Mouse (Mus musculus): ENCODE results near the gene Gm42791. TPM values are rescaled to one million over a fixed set of nuclear protein-coding genes. Genes with fewer than 3 reads are reported as not detected.

The Gm42791 gene
- polyA plus RNA-seq, 1 experiment: 0.36 TPM

DNA sequence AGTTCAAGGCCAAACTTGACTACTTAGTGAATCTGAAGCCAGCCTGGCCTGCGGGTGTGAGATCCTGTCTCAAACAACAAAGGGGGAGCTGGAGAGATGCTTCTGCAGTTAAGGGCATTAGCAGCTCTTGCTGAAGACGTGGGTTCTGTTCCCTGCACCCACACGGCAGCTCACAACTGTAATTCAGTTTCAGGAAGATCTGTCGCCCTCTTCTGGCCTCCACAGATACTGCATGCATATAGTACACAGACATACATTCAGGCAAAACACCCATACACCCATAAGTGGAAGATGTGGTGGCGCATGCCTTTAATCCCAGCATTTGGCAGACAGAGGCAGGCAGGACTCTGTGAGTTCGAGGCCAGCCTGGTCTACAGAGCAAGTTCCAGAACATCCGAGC lies 5.5 kb downstream of the Gm42791 start:
- H3K9me3 ChIP-seq (ENCODE audit: control insufficient read depth, low read length): peaks cover 30% of the 10 kb centered on the region
- H3K36me3 ChIP-seq (ENCODE audit: control insufficient read depth): no peaks in the 10 kb centered on the region; the same call in 1 of the 2 replicates
- no peaks in the 10 kb centered on the region; the same call in 1 of the 2 replicates for H3K27me3 ChIP-seq (ENCODE audit: control insufficient read depth)
- no peak overlapping the region for H3K4me3 ChIP-seq (replicated peaks)
- TF ChIP-seq TAL1 (IDR thresholded peaks at IDR 0.05; ENCODE audit: low read length) (no peak), GATA1 (IDR thresholded peaks at IDR 0.05; ENCODE audit: low read length) (no peak)
- peaks cover 12% of the 10 kb centered on the region for H3K4me1 ChIP-seq (ENCODE audit: control insufficient read depth)

- no peaks in the 10 kb centered on the region; the same call in 1 of the 2 replicates for H3K27me3 ChIP-seq (ENCODE audit: control insufficient read depth)
- H3K4me3 ChIP-seq (replicated peaks): no peak overlapping the region
- no peaks in the 10 kb centered on the region; the same call in 1 of the 2 replicates for H3K36me3 ChIP-seq (ENCODE audit: control insufficient read depth)
- peaks cover 12% of the 10 kb centered on the region for H3K4me1 ChIP-seq (ENCODE audit: control insufficient read depth)
- TF ChIP-seq TAL1 (IDR thresholded peaks at IDR 0.05; ENCODE audit: low read length) (no peak), GATA1 (IDR thresholded peaks at IDR 0.05; ENCODE audit: low read length) (no peak)
- peaks cover 32% of the 10 kb centered on the region for H3K9me3 ChIP-seq (ENCODE audit: control insufficient read depth, low read length)
Measured at GRCm38 (mm10) chr5:148984961-148985360, 10.0 kb downstream of the Gm42791 start.

DNA sequence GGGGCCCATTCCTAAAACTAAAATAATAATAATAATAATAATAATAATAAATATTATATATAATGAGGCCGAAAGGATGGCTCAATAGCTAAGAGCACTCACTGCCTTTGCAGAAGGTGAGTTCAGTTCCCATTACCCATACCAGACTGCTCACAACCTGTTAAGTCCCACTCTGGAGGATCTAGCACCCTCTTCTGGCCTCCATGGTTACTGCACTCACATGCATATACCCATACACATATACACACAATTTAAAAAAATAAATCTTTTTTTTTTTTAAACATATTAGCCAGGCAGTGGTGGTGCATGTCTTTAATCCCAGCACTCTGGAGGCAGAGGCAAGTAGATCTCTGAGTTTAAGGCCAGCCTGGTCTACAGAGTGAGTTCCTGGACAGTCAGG lies 11.3 kb downstream of the Gm42791 start:
- TF ChIP-seq GATA1 (IDR thresholded peaks at IDR 0.05; ENCODE audit: low read length) (no peak), TAL1 (IDR thresholded peaks at IDR 0.05; ENCODE audit: low read length) (no peak)
- no peak overlapping the region for H3K4me3 ChIP-seq (replicated peaks)
- H3K9me3 ChIP-seq (ENCODE audit: control insufficient read depth, low read length): peaks cover 27% of the 10 kb centered on the region

DNA sequence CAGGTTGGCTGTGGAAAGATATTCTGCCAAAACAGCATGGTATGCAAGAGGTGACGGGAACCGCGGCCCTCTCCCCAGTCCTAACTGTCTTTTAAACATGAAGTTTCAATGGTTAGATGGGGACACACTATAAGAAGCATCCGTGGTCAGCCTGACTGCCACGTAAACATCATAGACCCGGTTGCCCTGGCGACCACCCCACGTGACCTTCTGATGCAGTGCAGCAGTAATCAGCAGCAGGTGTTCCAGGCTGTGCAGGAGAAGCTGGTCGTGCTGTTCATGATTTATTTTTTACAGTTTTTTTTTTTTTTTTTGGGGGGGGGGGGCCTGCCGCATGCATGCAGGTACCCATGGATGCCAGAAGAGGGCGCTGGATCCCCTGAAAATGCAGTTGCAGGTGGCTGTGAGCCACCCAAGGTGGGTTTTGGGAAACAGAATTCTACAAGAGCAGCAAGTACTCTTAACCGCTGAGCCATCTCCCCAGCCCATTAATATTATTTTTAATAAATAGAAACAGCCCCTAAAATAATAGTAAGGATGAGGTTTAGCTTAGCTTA lies 11.8 kb downstream of the Gm42791 start:
- Histone ChIP-seq H3K27me3 (ENCODE audit: control insufficient read depth) (no peaks in the 10 kb centered on the region; the same call in 1 of the 2 replicates), H3K4me1 (ENCODE audit: control insufficient read depth) (peaks cover 16% of the 10 kb centered on the region), H3K9me3 (ENCODE audit: control insufficient read depth, low read length) (peaks cover 25% of the 10 kb centered on the region), H3K4me3 (replicated peaks) (no peak overlapping the region), H3K36me3 (ENCODE audit: control insufficient read depth) (no peaks in the 10 kb centered on the region; the same call in 1 of the 2 replicates)
- no peak for TF ChIP-seq TAL1 (IDR thresholded peaks at IDR 0.05; ENCODE audit: low read length)
- no peak for TF ChIP-seq GATA1 (IDR thresholded peaks at IDR 0.05; ENCODE audit: low read length)

More for the DNA sequence above, 11.3 kb downstream of the Gm42791 start:
- H3K27me3 ChIP-seq (ENCODE audit: control insufficient read depth): no peaks in the 10 kb centered on the region; the same call in 1 of the 2 replicates
- peaks cover 14% of the 10 kb centered on the region for H3K4me1 ChIP-seq (ENCODE audit: control insufficient read depth)
- H3K36me3 ChIP-seq (ENCODE audit: control insufficient read depth): no peaks in the 10 kb centered on the region; the same call in 1 of the 2 replicates

DNA sequence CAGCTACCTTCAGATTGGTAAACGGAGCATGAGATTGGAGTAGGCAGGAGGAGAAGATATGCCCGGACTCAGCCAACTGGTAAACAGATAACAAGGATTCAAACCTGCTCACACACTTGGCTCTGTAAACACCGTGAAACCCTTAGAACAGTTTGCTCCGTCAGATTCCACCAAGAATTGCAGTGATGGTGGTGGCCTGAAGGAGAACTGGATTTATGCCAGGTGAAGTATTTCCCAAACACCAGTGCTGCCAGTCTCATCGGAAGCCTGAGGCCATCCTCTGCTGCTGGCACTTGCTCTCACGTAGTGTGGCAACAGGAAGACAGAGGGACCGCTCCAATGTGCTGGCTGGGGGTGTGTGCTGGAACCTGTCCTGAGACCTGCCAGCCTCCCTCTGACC lies 12.6 kb downstream of the Gm42791 start:
- Histone ChIP-seq H3K9me3 (ENCODE audit: control insufficient read depth, low read length) (peaks cover 18% of the 10 kb centered on the region), H3K4me3 (replicated peaks) (no peak overlapping the region), H3K4me1 (ENCODE audit: control insufficient read depth) (peaks cover 21% of the 10 kb centered on the region), H3K36me3 (ENCODE audit: control insufficient read depth) (no peaks in the 10 kb centered on the region), H3K27me3 (ENCODE audit: control insufficient read depth) (no peaks in the 10 kb centered on the region)
- TF ChIP-seq TAL1 (IDR thresholded peaks at IDR 0.05; ENCODE audit: low read length) (no peak), GATA1 (IDR thresholded peaks at IDR 0.05; ENCODE audit: low read length) (no peak)

GRCm38 (mm10) chr5:148980607-148981006 lies 14.3 kb downstream of the Gm42791 start:
- H3K4me1 ChIP-seq (ENCODE audit: control insufficient read depth): peaks cover 21% of the 10 kb centered on the region
- H3K9me3 ChIP-seq (ENCODE audit: control insufficient read depth, low read length): peaks cover 16% of the 10 kb centered on the region

GRCm38 (mm10) chr5:148978458-148979165 lies 16.3 kb downstream of the Gm42791 start:
- Histone ChIP-seq H3K4me1 (ENCODE audit: control insufficient read depth) (peaks cover 23% of the 10 kb centered on the region), H3K36me3 (ENCODE audit: control insufficient read depth) (no peaks in the 10 kb centered on the region), H3K9me3 (ENCODE audit: control insufficient read depth, low read length) (peaks cover 7% of the 10 kb centered on the region), H3K4me3 (replicated peaks) (no peak overlapping the region), H3K27me3 (ENCODE audit: control insufficient read depth) (no peaks in the 10 kb centered on the region)
- TF ChIP-seq TAL1 (IDR thresholded peaks at IDR 0.05; ENCODE audit: low read length): no peak
- TF ChIP-seq GATA1 (IDR thresholded peaks at IDR 0.05; ENCODE audit: low read length): no peak

More at GRCm38 (mm10) chr5:148980607-148981006, 14.3 kb downstream of the Gm42791 start:
- H3K27me3 ChIP-seq (ENCODE audit: control insufficient read depth): no peaks in the 10 kb centered on the region
- H3K4me3 ChIP-seq (replicated peaks): no peak overlapping the region
- TF ChIP-seq GATA1 (IDR thresholded peaks at IDR 0.05; ENCODE audit: low read length): no peak
- no peak for TF ChIP-seq TAL1 (IDR thresholded peaks at IDR 0.05; ENCODE audit: low read length)
- H3K36me3 ChIP-seq (ENCODE audit: control insufficient read depth): no peaks in the 10 kb centered on the region

DNA sequence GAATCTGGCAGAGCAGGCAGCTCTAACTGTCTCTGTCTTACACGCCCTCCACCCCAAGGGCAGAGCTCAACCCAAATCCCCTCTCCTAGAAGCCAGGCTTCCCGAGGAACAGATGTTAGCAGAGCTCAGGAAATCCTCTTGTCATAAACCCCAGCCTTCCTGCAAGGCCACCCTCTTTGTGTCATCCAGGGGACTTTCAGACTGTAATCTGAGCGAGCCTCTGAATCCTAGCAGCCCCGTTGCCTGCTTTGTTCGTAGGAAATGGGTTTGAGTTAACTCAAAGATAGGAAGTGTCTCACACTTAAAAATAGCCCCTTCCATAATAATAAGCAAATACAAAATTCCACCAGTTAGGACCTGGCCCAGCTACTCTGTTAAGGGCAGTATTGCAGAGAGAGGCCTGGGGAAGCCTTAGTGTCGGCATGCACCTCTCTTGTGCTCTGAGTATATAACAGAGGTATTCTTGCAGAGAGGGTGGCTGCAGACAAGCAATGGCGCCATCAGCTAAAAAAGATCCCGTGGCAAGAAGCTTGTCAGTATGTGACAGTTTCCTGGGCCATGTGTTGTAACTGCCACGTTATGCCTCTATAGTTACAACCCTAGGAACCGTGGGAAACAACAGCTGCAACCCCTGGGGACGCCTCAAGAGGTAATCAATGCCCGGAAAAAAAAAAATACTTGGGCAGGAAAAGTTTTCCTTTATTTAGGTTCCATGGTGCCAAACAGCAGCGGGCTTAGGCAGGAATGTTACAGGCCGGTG lies 17.1 kb downstream of the Gm42791 start:
- TF ChIP-seq TAL1 (IDR thresholded peaks at IDR 0.05; ENCODE audit: low read length) (no peak), GATA1 (IDR thresholded peaks at IDR 0.05; ENCODE audit: low read length) (no peak)
- no peaks in the 10 kb centered on the region; the same call in 1 of the 2 replicates for H3K27me3 ChIP-seq (ENCODE audit: control insufficient read depth)
- H3K9me3 ChIP-seq (ENCODE audit: control insufficient read depth, low read length): peaks cover 3% of the 10 kb centered on the region
- no peaks in the 10 kb centered on the region for H3K36me3 ChIP-seq (ENCODE audit: control insufficient read depth)
- H3K4me3 ChIP-seq (replicated peaks): no peak overlapping the region
- H3K4me1 ChIP-seq (ENCODE audit: control insufficient read depth): peaks cover 26% of the 10 kb centered on the region

DNA sequence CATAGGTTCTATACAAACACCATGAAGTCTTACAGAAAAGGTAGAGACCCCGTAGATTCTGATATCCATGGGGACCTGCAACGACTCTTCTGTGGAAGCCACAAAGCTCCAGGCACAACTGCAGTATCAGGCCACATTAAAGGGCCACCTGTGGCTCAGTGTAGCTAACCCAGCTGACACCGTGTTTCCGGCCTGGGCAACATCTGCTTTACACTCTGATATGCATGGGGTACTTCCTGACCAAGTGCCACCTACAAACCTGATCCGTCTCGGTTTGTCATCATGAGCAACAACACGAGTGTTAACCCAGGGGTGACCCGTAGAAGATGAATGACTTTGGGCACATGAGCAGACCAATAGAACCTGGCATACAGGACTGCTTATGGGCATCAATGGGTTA lies 18.1 kb downstream of the Gm42791 start:
- Histone ChIP-seq H3K36me3 (ENCODE audit: control insufficient read depth) (no peaks in the 10 kb centered on the region), H3K9me3 (ENCODE audit: control insufficient read depth, low read length) (peaks cover 2% of the 10 kb centered on the region; the same call in 1 of the 2 replicates), H3K4me1 (ENCODE audit: control insufficient read depth) (peaks cover 26% of the 10 kb centered on the region), H3K27me3 (ENCODE audit: control insufficient read depth) (no peaks in the 10 kb centered on the region; the same call in 1 of the 2 replicates), H3K4me3 (replicated peaks) (no peak overlapping the region)
- TF ChIP-seq GATA1 (IDR thresholded peaks at IDR 0.05; ENCODE audit: low read length): no peak
- TF ChIP-seq TAL1 (IDR thresholded peaks at IDR 0.05; ENCODE audit: low read length): no peak

Data from erythroblast, embryonic 14.5 days (primary cell).